Mouse (Mus musculus): ENCODE measurements around the gene Fads3.

DNA sequence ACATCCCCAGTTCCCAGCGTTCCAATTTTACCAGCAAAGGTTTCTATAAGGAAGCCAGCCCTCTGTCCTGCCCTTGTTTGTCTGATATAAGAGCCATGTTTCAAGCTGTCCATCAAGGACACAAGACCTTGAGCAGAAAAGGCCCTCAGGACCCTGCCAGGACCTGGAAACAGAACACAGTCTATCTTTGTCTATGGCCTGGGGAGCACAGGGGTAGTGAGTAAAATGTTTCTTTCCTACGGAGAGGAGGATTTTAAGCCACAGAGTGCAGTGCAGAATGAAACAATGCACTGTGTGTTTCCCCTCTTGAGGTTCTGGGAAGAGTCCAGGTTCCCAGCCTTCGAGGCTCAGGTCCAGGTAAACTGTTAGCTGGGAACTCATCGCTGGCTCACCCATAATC is 45.6 kb downstream of the Fads3 start:
- TF ChIP-seq CTCF (IDR thresholded peaks at IDR 0.05 in 2 of 3, conservative IDR thresholded peaks at IDR 0.05 in 1 of 3; ENCODE audit: control insufficient read depth in 1 of 3, insufficient read depth in 1 of 3, low read depth in 2 of 3, low read length in 3 of 3, poor library complexity in 1 of 3, severe bottlenecking in 1 of 3) (no peak), POLR2AphosphoS2 (IDR thresholded peaks at IDR 0.05; ENCODE audit: low read length) (no peak), ZC3H11A (IDR thresholded peaks at IDR 0.05; ENCODE audit: low read depth, low read length) (no peak)

Measured in MEL (cell line).